Mouse (Mus musculus) small intestine, adult 2 months (tissue): Measurements from ENCODE around the gene Plce1.

ENCODE experiments used
- CTCF ChIP-seq: fragments of 200-500 bp; IDR thresholded peaks from 2 replicates; pipeline ENCODE4 v1.5.1; 2012; ENCODE audit warnings: low read depth, mild to moderate bottlenecking, control low read depth, inconsistent platforms, low read length, moderate library complexity, mixed read lengths; ENCODE audit not compliant: insufficient replicate concordance, insufficient read length; ENCODE audit errors: extremely low read depth
- POLR2A ChIP-seq: fragments of 200-500 bp; IDR thresholded peaks from 2 replicates; pipeline ENCODE4 v1.6.1; 2012; ENCODE audit warnings: low read depth, mild to moderate bottlenecking, control low read depth, inconsistent platforms, low read length, moderate library complexity

DNA sequence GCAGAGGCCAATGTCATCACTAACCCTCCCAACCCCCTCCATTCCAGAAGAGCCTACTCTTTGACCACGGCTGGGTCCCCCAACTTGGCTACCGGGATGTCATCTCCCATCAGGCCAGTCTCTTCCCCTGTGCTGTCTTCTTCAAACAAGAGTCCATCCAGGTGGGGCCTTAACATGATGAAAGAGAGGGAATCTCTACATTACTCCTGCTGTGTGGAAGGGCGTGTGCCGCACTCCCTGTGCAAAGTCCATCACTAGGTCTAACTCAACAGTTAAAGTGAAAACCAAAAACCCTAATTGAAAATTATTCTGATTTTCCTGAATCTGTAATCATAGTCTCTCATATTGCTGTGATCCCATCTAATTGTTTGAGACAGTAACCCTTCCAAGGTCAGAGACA lies 240.9 kb downstream of the Plce1 start:
- TF ChIP-seq POLR2A (no peak), CTCF (no peak)
